Mouse (Mus musculus) gastrocnemius, adult 18-20 months (tissue): ENCODE measurements around the gene Nxnl2. TPM values are rescaled to one million over a fixed set of nuclear protein-coding genes. Genes with fewer than 3 reads are reported as not detected.
A peak's percentile ranks its signal among the peaks of the same experiment; 100 is the strongest.

Experiments used
- DNase-seq: peaks from one replicate; pipeline ENCODE4 v3.0.0; 2021; ENCODE audit warnings: low spot score
- long read RNA-seq, 2 experiments: library from polyadenylated mRNA; stranded (forward); transcript quantifications; one replicate each; pipeline ENCODE4 v2.0.0; 2021
- total RNA-seq, 2 experiments: library from RNA; stranded (reverse); gene quantifications; 2 replicates each; pipeline ENCODE4 v1.2.3; 2021

The Nxnl2 gene
- total RNA-seq: not detected
- long read RNA-seq, experiment 1, partial matches to known transcripts: 0 of 1 reads
- long read RNA-seq, experiment 1, other reads (novel, unspliced or antisense): 0 of 1 reads
- long read RNA-seq, experiment 2: 0 reads

- DNase-seq: peak; percentile 12
Measured at GRCm38 (mm10) chr13:51170691-51171680, at the start of gene Nxnl2. Nxnl2 (plus strand) TSS chr13:51171022.

GRCm38 (mm10) chr13:51121966-51122365, 48.9 kb upstream of the Nxnl2 start:
- no peak for DNase-seq

GRCm38 (mm10) chr13:51122771-51123170, 48.1 kb upstream of the Nxnl2 start:
- no peak for DNase-seq

- DNase-seq: no peak
Measured at GRCm38 (mm10) chr13:51125357-51125756, 45.5 kb upstream of the Nxnl2 start.

GRCm38 (mm10) chr13:51127906-51128305, 42.9 kb upstream of the Nxnl2 start:
- DNase-seq: no peak

GRCm38 (mm10) chr13:51128417-51128816, 42.4 kb upstream of the Nxnl2 start:
- DNase-seq: no peak

- DNase-seq: no peak
Measured at GRCm38 (mm10) chr13:51131179-51131578, 39.6 kb upstream of the Nxnl2 start.

- DNase-seq: no peak
Measured at GRCm38 (mm10) chr13:51136315-51136714, 34.5 kb upstream of the Nxnl2 start.

GRCm38 (mm10) chr13:51136996-51137701, 33.7 kb upstream of the Nxnl2 start:
- DNase-seq: no peak

GRCm38 (mm10) chr13:51137702-51138031, 33.2 kb upstream of the Nxnl2 start:
- DNase-seq: no peak

GRCm38 (mm10) chr13:51147106-51147505, 23.7 kb upstream of the Nxnl2 start:
- no peak for DNase-seq

- DNase-seq: no peak
Measured at GRCm38 (mm10) chr13:51152966-51153669, 17.7 kb upstream of the Nxnl2 start.

GRCm38 (mm10) chr13:51153670-51154030, 17.2 kb upstream of the Nxnl2 start:
- no peak for DNase-seq

GRCm38 (mm10) chr13:51155178-51156013, 15.4 kb upstream of the Nxnl2 start:
- no peak for DNase-seq

- no peak for DNase-seq
Measured at GRCm38 (mm10) chr13:51156014-51156386, 14.8 kb upstream of the Nxnl2 start.

- DNase-seq: no peak
Measured at GRCm38 (mm10) chr13:51157291-51157690, 13.5 kb upstream of the Nxnl2 start.

- DNase-seq: no peak
Measured at GRCm38 (mm10) chr13:51161672-51162071, 9.2 kb upstream of the Nxnl2 start.

GRCm38 (mm10) chr13:51162246-51162645, 8.6 kb upstream of the Nxnl2 start:
- no peak for DNase-seq

- DNase-seq: no peak
Measured at GRCm38 (mm10) chr13:51166711-51167110, 4.1 kb upstream of the Nxnl2 start.

- peak; percentile 8 for DNase-seq
Measured at GRCm38 (mm10) chr13:51170215-51170614, 607 bp upstream of the Nxnl2 start.

GRCm38 (mm10) chr13:51172601-51173000, 1.8 kb downstream of the Nxnl2 start:
- no peak for DNase-seq
